8 mouse cellular contexts compared by ENCODE assay signal in genomic region chr5:19522168-19522567, GRCm38 (mm10).
DNase-seq lines count a peak whose midpoint lies in the region; ATAC-seq lines count a peak whose summit lies in the region.

No protein-coding gene starts in this region.

- DNase-seq in kidney, adult 11 months: peak; percentile 38
- DNase-seq in Muller cell, postnatal 12 days (ENCODE audit: inconsistent ontology term): peak; percentile 19
- peak; percentile 8 for DNase-seq in embryonic facial prominence, embryonic 10.5 days (ENCODE audit: low spot score)
- DNase-seq in kidney, postnatal 14 days: peak; percentile 42
- peak; percentile 29 for DNase-seq in retina, postnatal 7 days (ENCODE audit: low read depth, low spot score)
- DNase-seq in spleen, adult 18-20 months: no peak
- DNase-seq in adrenal gland, adult 18-20 months (ENCODE audit: low spot score in 2 of 2): no peak

- H3K9me3 ChIP-seq in kidney, embryonic 15.5 days (replicated peaks): no peaks in the 10 kb centered on the region
- no peaks in the 10 kb centered on the region for H3K9me3 ChIP-seq in embryonic facial prominence, embryonic 10.5 days

- H3K4me3 ChIP-seq in kidney, embryonic 15.5 days (replicated peaks): no peak overlapping the region
- H3K4me3 ChIP-seq in embryonic facial prominence, embryonic 10.5 days: no peak overlapping the region

- ATAC-seq in kidney, embryonic 15.5 days (replicated peaks; ENCODE audit: low FRiP score): no peak

- no peak overlapping the region for H3K9ac ChIP-seq in kidney, embryonic 15.5 days

- no peak overlapping the region for H3K27ac ChIP-seq in kidney, embryonic 15.5 days
- no peak overlapping the region for H3K27ac ChIP-seq in embryonic facial prominence, embryonic 10.5 days (replicated peaks)

- no peaks in the 10 kb centered on the region for H3K4me1 ChIP-seq in kidney, embryonic 15.5 days
- H3K4me1 ChIP-seq in embryonic facial prominence, embryonic 10.5 days: no peaks in the 10 kb centered on the region

- H3K27me3 ChIP-seq in kidney, embryonic 15.5 days: no peaks in the 10 kb centered on the region
- no peaks in the 10 kb centered on the region for H3K27me3 ChIP-seq in embryonic facial prominence, embryonic 10.5 days (replicated peaks; ENCODE audit: low read depth, poor library complexity, severe bottlenecking)

- H3K4me2 ChIP-seq in kidney, embryonic 15.5 days: no peak overlapping the region

- H3K36me3 ChIP-seq in kidney, embryonic 15.5 days: no peaks in the 10 kb centered on the region
- no peaks in the 10 kb centered on the region for H3K36me3 ChIP-seq in embryonic facial prominence, embryonic 10.5 days (replicated peaks)

Comparison
In these comparisons a context has a peak if more than half of its experiments do, and no peak if none do; other contexts are left out.
1. DNase-seq: peak in kidney, adult 11 months (single experiment), Muller cell, postnatal 12 days (single experiment), embryonic facial prominence, embryonic 10.5 days (single experiment), kidney, postnatal 14 days (single experiment) and retina, postnatal 7 days (single experiment); none in spleen, adult 18-20 months (0 of 2) and adrenal gland, adult 18-20 months (0 of 2).